Mouse (Mus musculus) left cerebral cortex, postnatal 36 days (tissue): ENCODE measurements around the gene Otol1. TPM values are rescaled to one million over a fixed set of nuclear protein-coding genes. Genes with fewer than 3 reads are reported as not detected.
A peak's percentile ranks its signal among the peaks of the same experiment; 100 is the strongest.

Source experiments
- DNase-seq, 2 experiments: peaks; one replicate each; pipeline ENCODE4 v3.0.0; 2021 to 2022; ENCODE audit warnings: low spot score in 2 of 2, mixed read lengths in 1 of 2
- intact Hi-C: fragments of 180-260 bp; cut with DNase I; formaldehyde crosslinking; loops from one replicate; pipeline ENCODE4 v1.15.1; 2025
- total RNA-seq, 2 experiments: library from RNA; stranded (reverse); gene quantifications; 2 replicates each; pipeline ENCODE4 v1.2.3; 2021

Gene Otol1
- not detected for total RNA-seq

DNA sequence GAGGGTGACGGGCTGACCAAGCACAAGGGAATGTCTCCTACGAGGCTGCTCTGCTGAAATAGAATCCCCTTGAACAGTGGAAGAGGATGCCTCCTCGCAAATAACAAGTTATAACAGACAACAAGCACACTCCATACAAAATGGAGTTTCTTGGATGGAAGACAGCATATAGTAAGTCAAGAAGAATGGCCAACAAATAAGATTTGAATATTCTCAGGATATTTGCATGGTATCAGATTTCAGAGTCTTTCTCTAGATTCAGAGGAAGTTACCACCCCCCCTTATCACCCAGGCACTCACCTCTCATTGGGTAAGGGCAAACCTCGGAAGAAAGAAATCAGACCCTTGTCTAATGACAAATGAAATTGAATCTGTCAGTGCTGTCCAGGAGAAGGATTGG lies at the start of gene Otol1:
Otol1 (plus strand) TSS at position 301 of the 400 bp plus-strand sequence.
- DNase-seq, result no peak
- intact Hi-C loops, result no loop called here

GRCm38 (mm10) chr3:69962187-69962586 lies 45.2 kb upstream of the Otol1 start:
- DNase-seq, result no peak
- intact Hi-C loops, result no loop called here

- intact Hi-C loops, result no loop called here
- no peak for DNase-seq
These were observed 35.8 kb upstream of the Otol1 start for GRCm38 (mm10) chr3:69971482-69972097.

DNA sequence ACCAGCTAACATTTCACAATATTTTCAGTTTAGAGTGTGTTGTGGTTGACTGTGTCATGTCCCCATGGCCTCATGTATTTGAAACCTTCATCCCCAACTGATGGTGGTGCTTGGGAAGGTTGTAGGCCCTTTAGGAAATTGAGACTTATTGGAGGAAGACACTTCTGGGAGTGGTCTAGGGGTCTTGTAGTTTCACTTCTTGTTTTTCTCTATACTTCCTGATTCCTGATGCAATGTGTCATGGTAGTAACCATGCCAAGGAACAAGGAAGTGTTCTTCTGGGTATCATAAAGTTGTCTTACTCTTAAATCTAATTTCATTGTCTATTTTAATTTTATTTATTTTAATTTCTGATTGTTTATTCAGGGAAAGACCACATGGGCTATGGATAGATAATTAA lies 29.3 kb upstream of the Otol1 start:
- DNase-seq, result no peak
- intact Hi-C loops, result no loop called here

- DNase-seq, result no peak
- intact Hi-C loops, result no loop called here
These were observed 13.6 kb upstream of the Otol1 start for GRCm38 (mm10) chr3:69993806-69994205.

- DNase-seq, result no peak
- intact Hi-C loops, result no loop called here
These were observed 5.9 kb upstream of the Otol1 start for GRCm38 (mm10) chr3:70001540-70001939.

DNA sequence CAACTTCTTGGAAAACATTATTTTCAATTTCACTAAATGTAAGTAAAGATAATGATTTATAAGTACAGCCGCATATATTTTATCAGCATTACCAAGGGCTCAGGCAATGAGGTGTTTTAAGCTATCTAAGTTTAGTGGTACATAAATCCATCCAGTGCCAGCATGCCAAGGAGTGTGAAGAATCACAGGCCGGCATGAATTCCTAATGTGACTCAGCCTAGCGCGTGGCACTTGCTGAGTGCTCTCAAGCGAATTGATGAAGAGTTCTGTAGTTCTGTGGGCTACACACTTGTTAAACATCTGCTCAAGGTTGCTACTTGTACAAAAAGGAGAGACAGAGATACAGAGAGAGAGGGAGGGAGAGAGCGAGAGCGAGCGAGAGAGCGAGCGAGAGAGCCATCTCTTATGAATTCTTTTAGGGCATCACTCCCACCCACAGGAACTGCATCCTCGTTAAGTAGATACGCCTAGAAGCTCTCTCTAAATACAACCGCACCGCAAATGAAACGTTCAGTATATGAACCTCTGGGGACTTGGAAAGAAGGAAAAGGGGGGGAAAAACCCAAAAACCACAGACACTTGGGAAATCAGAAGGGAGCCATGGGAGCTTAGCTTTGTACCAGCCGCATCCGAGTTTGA lies 4.2 kb upstream of the Otol1 start:
- DNase-seq, result no peak
- intact Hi-C loops, result no loop called here

DNA sequence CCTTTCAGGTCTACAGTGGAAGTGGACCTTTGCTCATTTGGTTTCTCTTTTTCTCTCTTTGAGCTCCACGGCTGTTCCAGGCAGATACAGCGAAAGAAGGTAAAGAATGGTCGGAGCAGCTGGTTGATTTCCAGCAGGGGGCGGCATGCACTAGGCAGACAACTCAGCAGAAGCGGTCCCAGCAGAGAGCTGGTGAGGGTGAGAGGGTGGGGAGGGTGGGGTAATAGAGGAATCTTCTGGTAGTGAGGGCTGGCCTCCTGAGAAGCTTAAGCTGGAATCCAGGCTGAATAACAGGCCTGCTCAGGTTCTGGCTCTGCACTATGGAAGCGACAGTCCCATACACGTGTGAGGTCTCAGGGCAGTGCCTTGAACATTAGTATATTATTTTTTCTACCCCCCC lies 3.5 kb upstream of the Otol1 start:
- intact Hi-C loops, result no loop called here
- DNase-seq, result no peak

DNA sequence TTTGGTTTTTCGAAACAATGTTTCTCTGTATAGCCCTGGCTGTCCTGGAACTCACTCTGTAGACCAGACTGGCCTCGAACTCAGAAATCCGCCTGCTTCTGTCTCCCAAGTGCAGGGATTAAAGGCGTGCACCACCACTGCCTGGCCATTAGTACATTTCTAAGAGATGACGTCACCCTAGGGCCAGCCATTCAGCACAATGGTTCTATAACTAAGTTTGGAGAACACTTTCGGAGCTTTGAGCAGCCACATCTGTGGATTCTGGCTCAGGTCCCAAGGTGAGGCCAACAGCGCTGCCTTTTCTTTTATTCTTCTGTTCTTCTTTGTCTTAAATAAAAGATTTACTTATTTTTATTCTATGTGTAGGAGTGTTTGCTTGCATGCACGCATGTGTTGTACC lies 3.0 kb upstream of the Otol1 start:
- no peak for DNase-seq
- intact Hi-C loops, result no loop called here

DNA sequence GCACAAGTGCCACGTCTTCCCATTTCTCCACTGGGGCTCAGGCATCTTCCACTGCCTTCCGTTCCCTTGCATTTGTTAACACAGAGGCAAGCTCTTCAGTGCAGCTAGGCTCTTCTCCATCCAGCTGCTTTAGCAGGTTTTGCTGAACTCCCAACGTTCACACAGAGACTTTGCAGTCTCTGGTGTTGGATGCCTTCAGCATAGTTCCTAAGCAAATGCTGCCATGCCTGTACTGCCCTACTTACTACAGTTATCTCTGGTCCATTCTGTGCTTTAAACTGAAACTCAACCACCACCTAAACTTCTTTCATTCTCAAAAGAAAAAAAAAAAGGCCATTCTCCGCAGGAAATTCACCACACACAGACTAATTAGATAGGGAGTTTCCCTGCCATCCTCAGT lies 5.2 kb downstream of the Otol1 start:
- DNase-seq, result no peak
- intact Hi-C loops, result no loop called here

- intact Hi-C loops, result no loop called here
- DNase-seq, result no peak
These were observed 19.2 kb downstream of the Otol1 start for GRCm38 (mm10) chr3:70026605-70027004.

DNA sequence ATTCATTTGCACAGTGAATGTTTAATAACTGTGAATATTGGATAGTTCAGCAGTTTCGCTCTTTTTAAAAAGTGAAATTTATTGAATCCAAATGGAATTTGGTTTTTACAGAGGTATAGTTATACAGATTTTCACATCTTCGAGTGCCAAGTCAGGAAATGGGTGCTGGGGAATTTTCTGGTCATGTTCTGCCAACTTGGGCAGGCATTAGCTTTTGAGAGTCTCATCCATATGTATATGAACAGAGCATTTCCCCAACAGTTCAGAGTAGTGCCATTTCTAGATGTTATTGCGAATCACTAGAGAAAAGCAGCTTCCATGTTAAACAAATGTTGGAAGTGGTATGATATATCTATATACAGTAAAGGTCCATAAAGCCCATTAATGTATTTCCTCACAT lies 21.8 kb downstream of the Otol1 start:
- intact Hi-C loops, result no loop called here
- no peak for DNase-seq

- intact Hi-C loops, result no loop called here
- peak; percentile 30 to 42 for DNase-seq
These were observed 28.2 kb downstream of the Otol1 start for GRCm38 (mm10) chr3:70035593-70035992.

Other genes starting within 250 kb of the Otol1 start
- gene Sptssb, start 147.7 kb upstream of the Otol1 start, total RNA-seq, result 1 to 10 TPM; 4.1 to 4.5 TPM